Comparison of ENCODE assay signal across 40 mouse cellular contexts in the genomic region with DNA sequence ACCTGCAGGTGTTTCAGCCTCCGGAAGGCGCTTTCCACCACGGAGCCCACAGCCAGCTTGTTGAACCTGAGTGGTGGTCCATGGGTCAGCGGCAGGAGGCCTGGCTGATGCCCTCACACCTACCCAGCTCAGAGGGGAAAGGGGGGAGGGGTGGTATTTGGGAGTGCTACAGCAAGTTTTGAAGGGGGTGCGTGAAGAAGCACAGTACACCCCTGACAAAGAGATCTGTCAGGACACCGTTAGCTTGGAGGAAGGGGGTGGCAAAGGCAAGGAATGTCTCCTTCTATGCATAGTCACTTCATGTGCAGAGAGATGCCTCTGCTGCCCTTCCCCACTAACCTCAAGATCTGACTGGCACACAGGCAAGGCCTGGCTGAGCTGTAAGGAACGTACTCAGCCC. TPM values are rescaled to one million over a fixed set of nuclear protein-coding genes. Genes with fewer than 3 reads are reported as not detected.
"Had no signal": no experiment of that assay in that cellular context is flagged by ENCODE, and none has a peak within 500 bp of the region (broad histone marks: within the 10 kb centered on the region; RNA-seq: fewer than 3 reads in every experiment).

No protein-coding gene starts in this region.

- H3K4me1 ChIP-seq: intestine, embryonic 15.5 days had no signal

- H3K27ac ChIP-seq: heart, embryonic 10.5 days; heart, embryonic 13.5 days; heart, embryonic 15.5 days; hindbrain, embryonic 12.5 days; hindbrain, embryonic 13.5 days; hindbrain, embryonic 14.5 days; hindbrain, embryonic 15.5 days; hindbrain, postnatal 0 days; intestine, embryonic 15.5 days; kidney, embryonic 15.5 days; kidney, postnatal 0 days had no signal

- H3K27me3 ChIP-seq: heart, embryonic 12.5 days; hindbrain, embryonic 12.5 days; hindbrain, embryonic 13.5 days; hindbrain, embryonic 15.5 days; intestine, embryonic 15.5 days; kidney, embryonic 15.5 days had no signal

- H3K9me3 ChIP-seq: heart, embryonic 10.5 days; heart, embryonic 15.5 days; hindbrain, embryonic 10.5 days; hindbrain, embryonic 12.5 days; hindbrain, embryonic 13.5 days; hindbrain, embryonic 15.5 days; intestine, embryonic 15.5 days; kidney, embryonic 15.5 days had no signal

- H3K36me3 ChIP-seq: heart, embryonic 10.5 days; heart, embryonic 12.5 days; heart, embryonic 13.5 days; heart, embryonic 15.5 days; hindbrain, embryonic 10.5 days; hindbrain, embryonic 12.5 days; hindbrain, embryonic 13.5 days; hindbrain, embryonic 15.5 days; intestine, embryonic 15.5 days; kidney, embryonic 15.5 days had no signal

- H3K4me3 ChIP-seq: heart, embryonic 10.5 days; heart, embryonic 12.5 days; heart, embryonic 13.5 days; heart, embryonic 15.5 days; hindbrain, embryonic 10.5 days; hindbrain, embryonic 12.5 days; hindbrain, embryonic 13.5 days; hindbrain, embryonic 15.5 days; intestine, embryonic 15.5 days; kidney, embryonic 15.5 days; layer of hippocampus, adult 2 months had no signal

- DNase-seq: heart, postnatal 10 days; heart, postnatal 14 days; heart, postnatal 36 days; heart, postnatal 4 days; kidney, adult 11 months; kidney, adult 18-20 months; kidney, adult 2 months; kidney, adult 8-10 months; kidney, adult 9 months; kidney, postnatal 10 days; kidney, postnatal 14 days; kidney, postnatal 25 days; kidney, postnatal 36 days; kidney, postnatal 4 days; layer of hippocampus, adult 9-11 months; layer of hippocampus, postnatal 36 days had no signal

RNA-seq across cellular contexts. Expression of a gene that starts 49.7 kb away (rescaled TPM):
- total RNA-seq: heart, postnatal 4 days; hematopoietic stem cell, adult 5-6 weeks; hindbrain, postnatal 0 days; layer of hippocampus, adult 18-20 months; layer of hippocampus, adult 2 months; layer of hippocampus, postnatal 25 days had no signal
- polyA plus RNA-seq: heart, embryonic 10.5 days; heart, embryonic 11.5 days; heart, embryonic 12.5 days; heart, embryonic 13.5 days; heart, embryonic 14.5 days; heart, embryonic 16.5 days; hindbrain, embryonic 10.5 days; hindbrain, embryonic 11.5 days; hindbrain, embryonic 12.5 days; hindbrain, embryonic 13.5 days; inflammation-experienced regulatory T-cells, adult 6 months; kidney, embryonic 14.5 days; kidney, embryonic 15.5 days; kidney, embryonic 16.5 days had no signal
